In the genomic region with DNA sequence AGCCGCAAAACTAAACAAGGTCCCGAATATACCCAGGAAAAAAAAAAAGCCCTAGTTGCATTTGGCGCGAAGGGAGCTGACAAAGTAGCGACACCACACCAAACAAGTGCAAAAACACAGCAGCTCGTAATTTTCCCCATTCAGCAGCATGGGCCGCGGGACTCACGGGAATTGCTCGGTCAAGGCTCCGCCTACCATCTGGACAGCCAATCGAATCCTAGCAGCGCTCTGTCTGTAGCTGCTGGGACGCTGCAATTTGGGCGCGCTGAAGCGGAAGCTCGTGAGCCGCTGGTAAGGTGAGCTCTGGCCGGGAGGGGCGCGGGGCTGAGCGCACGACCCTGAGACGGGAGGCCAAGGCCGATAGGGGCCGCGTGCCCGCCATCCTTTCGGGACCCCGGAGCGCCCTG, we compare ENCODE assay signal across 8 mouse cellular contexts. TPM values are rescaled to one million over a fixed set of nuclear protein-coding genes. Genes with fewer than 3 reads are reported as not detected.
DNase-seq lines count a peak whose midpoint lies in the region; ATAC-seq and TF ChIP-seq lines count a peak whose summit lies in the region.

Blvra (plus strand) TSS at position 231 of the 407 bp plus-strand sequence.

- no peaks in the 10 kb centered on the region for H3K9me3 ChIP-seq in E14TG2a.4 (ENCODE audit: low read length)
- no peaks in the 10 kb centered on the region for H3K9me3 ChIP-seq in forebrain, embryonic 12.5 days
- H3K9me3 ChIP-seq in heart, postnatal 0 days (replicated peaks; ENCODE audit: control insufficient read depth, low read length) = no peaks in the 10 kb centered on the region
- H3K9me3 ChIP-seq in liver, embryonic 16.5 days (replicated peaks; ENCODE audit: control insufficient read depth, low read length) = no peaks in the 10 kb centered on the region
- no peaks in the 10 kb centered on the region for H3K9me3 ChIP-seq in neural tube, embryonic 13.5 days

- peak within 1 kb of the TSS; percentile 50; the same call in 1 of the 2 replicates for H3K27ac ChIP-seq in forebrain, embryonic 12.5 days
- peak within 1 kb of the TSS; percentile 58 for H3K27ac ChIP-seq in heart, postnatal 0 days (ENCODE audit: low read depth)
- H3K27ac ChIP-seq in liver, embryonic 16.5 days (ENCODE audit: low read length) = peak within 1 kb of the TSS; percentile 57
- peak within 1 kb of the TSS; percentile 42 for H3K27ac ChIP-seq in neural tube, embryonic 13.5 days (replicated peaks)
- H3K27ac ChIP-seq in testis, adult 2 months (ENCODE audit: control insufficient read depth, insufficient read depth, low read depth, low read length) = peak within 1 kb of the TSS; percentile 71

- TF ChIP-seq CTCF in E14TG2a.4 (conservative IDR thresholded peaks at IDR 0.05; ENCODE audit: low read length) = no peak
- TF ChIP-seq CTCF in heart, postnatal 0 days (IDR thresholded peaks at IDR 0.05; ENCODE audit: low read depth) = no peak
- TF ChIP-seq CTCF in testis, adult 2 months (IDR thresholded peaks at IDR 0.05; ENCODE audit: control insufficient read depth, insufficient read depth, insufficient replicate concordance, low read depth, low read length) = no peak

- TF ChIP-seq POLR2A in testis, adult 2 months (IDR thresholded peaks at IDR 0.05; ENCODE audit: control insufficient read depth, low read depth, low read length) = peak; percentile 71; the same call in 1 of the 2 replicates

- TF ChIP-seq EP300 in heart, postnatal 0 days (IDR thresholded peaks at IDR 0.05; ENCODE audit: low read depth) = no peak

- peak within 1 kb of the TSS; percentile 65 for H3K9ac ChIP-seq in forebrain, embryonic 12.5 days
- peak within 1 kb of the TSS; percentile 65 for H3K9ac ChIP-seq in heart, postnatal 0 days (replicated peaks; ENCODE audit: low read depth, low read length)
- peak within 1 kb of the TSS; percentile 86 for H3K9ac ChIP-seq in liver, embryonic 16.5 days (ENCODE audit: low read depth, low read length)
- H3K9ac ChIP-seq in neural tube, embryonic 13.5 days = peak within 1 kb of the TSS; percentile 80

- peak within 1 kb of the TSS; percentile 80 for H3K4me3 ChIP-seq in E14TG2a.4 (replicated peaks; ENCODE audit: low read length)
- peak within 1 kb of the TSS; percentile 64 for H3K4me3 ChIP-seq in forebrain, embryonic 12.5 days (replicated peaks)
- H3K4me3 ChIP-seq in heart, postnatal 0 days (ENCODE audit: low read depth, low read length) = peak within 1 kb of the TSS; percentile 78
- peak within 1 kb of the TSS; percentile 84 for H3K4me3 ChIP-seq in liver, embryonic 16.5 days (ENCODE audit: low read depth, low read length)
- peak within 1 kb of the TSS; percentile 62 for H3K4me3 ChIP-seq in neural tube, embryonic 13.5 days
- peak within 1 kb of the TSS; percentile 91 for H3K4me3 ChIP-seq in testis, adult 2 months (ENCODE audit: control insufficient read depth, low read depth, low read length)

- under 1% methylated on average over 32 of the region's 32 CpGs for WGBS in forebrain, embryonic 12.5 days
- WGBS in heart, postnatal 0 days = under 1% methylated on average over 32 of the region's 32 CpGs
- WGBS in liver, embryonic 16.5 days (ENCODE audit: insufficient replicate concordance) = under 1% methylated on average over 27 of the region's 32 CpGs
- under 1% methylated on average over 31 of the region's 32 CpGs for WGBS in neural tube, embryonic 13.5 days

- peak; percentile 90 for DNase-seq in c-Kit-positive CD71-positive TER-119-positive erythroid progenitor cells, embryonic 14.5 days (ENCODE audit: low spot score)
- DNase-seq in heart, postnatal 0 days (ENCODE audit: low spot score) = peak; percentile 87
- DNase-seq in kidney, postnatal 4 days = peak; percentile 91 to 94

- H3K4me2 ChIP-seq in forebrain, embryonic 12.5 days = peak within 1 kb of the TSS; percentile 70
- peak within 1 kb of the TSS; percentile 91 for H3K4me2 ChIP-seq in heart, postnatal 0 days (ENCODE audit: low read depth, low read length)
- H3K4me2 ChIP-seq in liver, embryonic 16.5 days (ENCODE audit: low read depth, low read length) = peak within 1 kb of the TSS; percentile 83
- H3K4me2 ChIP-seq in neural tube, embryonic 13.5 days = peak within 1 kb of the TSS; percentile 66

- H3K4me1 ChIP-seq in E14TG2a.4 (replicated peaks; ENCODE audit: low read depth, low read length) = peaks cover 13% of the 10 kb centered on the region
- peaks cover 13% of the 10 kb centered on the region for H3K4me1 ChIP-seq in forebrain, embryonic 12.5 days
- no peaks in the 10 kb centered on the region for H3K4me1 ChIP-seq in heart, postnatal 0 days (ENCODE audit: control insufficient read depth, insufficient read depth)
- peaks cover 11% of the 10 kb centered on the region for H3K4me1 ChIP-seq in liver, embryonic 16.5 days (ENCODE audit: control insufficient read depth, low read depth, low read length)
- peaks cover 13% of the 10 kb centered on the region for H3K4me1 ChIP-seq in neural tube, embryonic 13.5 days (replicated peaks)
- H3K4me1 ChIP-seq in testis, adult 2 months (ENCODE audit: control insufficient read depth, insufficient read depth, low read length) = peaks cover 5% of the 10 kb centered on the region

- H3K36me3 ChIP-seq in E14TG2a.4 (ENCODE audit: insufficient read depth, low read length) = peaks cover 11% of the 10 kb centered on the region
- H3K36me3 ChIP-seq in forebrain, embryonic 12.5 days (replicated peaks) = peaks cover 7% of the 10 kb centered on the region; the same call in 1 of the 2 replicates
- H3K36me3 ChIP-seq in heart, postnatal 0 days (replicated peaks; ENCODE audit: control insufficient read depth, insufficient read depth, low read length) = peaks cover 15% of the 10 kb centered on the region
- no peaks in the 10 kb centered on the region for H3K36me3 ChIP-seq in liver, embryonic 16.5 days (ENCODE audit: control insufficient read depth, insufficient read depth)
- H3K36me3 ChIP-seq in neural tube, embryonic 13.5 days = peaks cover 15% of the 10 kb centered on the region
- no peaks in the 10 kb centered on the region for H3K36me3 ChIP-seq in testis, adult 2 months (ENCODE audit: control insufficient read depth, insufficient read depth, low read length)

- H3K27me3 ChIP-seq in E14TG2a.4 (ENCODE audit: insufficient read depth, low read length) = peaks cover 3% of the 10 kb centered on the region; the same call in 1 of the 2 replicates
- no peaks in the 10 kb centered on the region for H3K27me3 ChIP-seq in forebrain, embryonic 12.5 days
- H3K27me3 ChIP-seq in heart, postnatal 0 days (ENCODE audit: control insufficient read depth, insufficient read depth, low read length) = no peaks in the 10 kb centered on the region
- H3K27me3 ChIP-seq in liver, embryonic 16.5 days (ENCODE audit: control insufficient read depth, insufficient read depth, low read depth, low read length) = no peaks in the 10 kb centered on the region
- H3K27me3 ChIP-seq in neural tube, embryonic 13.5 days = no peaks in the 10 kb centered on the region
- no peaks in the 10 kb centered on the region for H3K27me3 ChIP-seq in testis, adult 2 months (ENCODE audit: control insufficient read depth, insufficient read depth, low read length)

- peak; percentile 99 for ATAC-seq in forebrain, embryonic 12.5 days (ENCODE audit: low FRiP score)
- ATAC-seq in heart, postnatal 0 days (ENCODE audit: insufficient read depth, low read depth) = peak; percentile 99
- peak; percentile 99 for ATAC-seq in liver, embryonic 16.5 days (ENCODE audit: low read depth)
- ATAC-seq in neural tube, embryonic 13.5 days (ENCODE audit: low read depth) = peak; percentile 100

RNA-seq across cellular contexts. Expression of gene Blvra, which starts in this region (rescaled TPM):
- polyA plus RNA-seq in forebrain, embryonic 12.5 days (2016; fragmentation: Nextera tagmentation; extraction: Ambion mirVana) = 18.1 and 18.9 TPM in 2 replicates
- 16.0 and 27.0 TPM in 2 replicates for total RNA-seq in heart, postnatal 0 days (2014; rRNA removed; ENCODE audit: low replicate concordance)
- 37.6 and 43.6 TPM in 2 replicates for polyA plus RNA-seq in heart, postnatal 0 days (2015; fragmentation: Nextera tagmentation; extraction: Ambion mirVana)
- polyA plus RNA-seq in liver, embryonic 16.5 days (2015; fragmentation: Nextera tagmentation; extraction: Ambion mirVana) = 47.0 and 49.3 TPM in 2 replicates
- polyA plus RNA-seq in neural tube, embryonic 13.5 days (2015; fragmentation: Nextera tagmentation; extraction: Ambion mirVana) = 32.2 and 33.7 TPM in 2 replicates
- 4.2 and 6.5 TPM in 2 replicates for polyA plus RNA-seq in testis, adult 2 months (2012; rRNA removed)

Comparison
In these comparisons a context has a peak if more than half of its experiments do, and no peak if none do; other contexts are left out.
1. Peak in every context shown above with its lines: DNase-seq, ATAC-seq, H3K4me3 ChIP-seq and H3K27ac ChIP-seq.